Mouse (Mus musculus) hindbrain, embryonic 16.5 days (tissue): ENCODE data around the gene Exo5. TPM values are rescaled to one million over a fixed set of nuclear protein-coding genes. Genes with fewer than 3 reads are reported as not detected.
A peak's percentile ranks its signal among the peaks of the same experiment; 100 is the strongest.

Source experiments
- ATAC-seq: fragments of 200-750 bp; cut with Nextera tagmentation; 2 replicates; pipeline ENCODE4 v1.8.0; 2017; ENCODE audit warnings: moderate TSS enrichment, moderate library complexity
- H3K27ac ChIP-seq: fragments of 300-500 bp; sonication (generic); 2 replicates; pipeline ENCODE4 v1.5.1; 2014; ENCODE audit warnings: low read depth, mild to moderate bottlenecking, control low read depth, low read length, moderate library complexity
- H3K27me3 ChIP-seq: fragments of 300-500 bp; sonication (generic); replicated peaks from 2 replicates; pipeline ENCODE4 v1.6.1; 2014; ENCODE audit warnings: low read length; ENCODE audit not compliant: control insufficient read depth, insufficient read depth
- H3K36me3 ChIP-seq: fragments of 300-500 bp; sonication (generic); 2 replicates; pipeline ENCODE4 v1.6.1; 2014; ENCODE audit warnings: mild to moderate bottlenecking, low read length, moderate library complexity, mixed read lengths; ENCODE audit not compliant: control insufficient read depth, insufficient read depth
- H3K4me1 ChIP-seq: fragments of 300-500 bp; sonication (generic); 2 replicates; pipeline ENCODE4 v1.6.1; 2014; ENCODE audit warnings: low read depth, low read length; ENCODE audit not compliant: control insufficient read depth, insufficient read depth
- H3K4me2 ChIP-seq: fragments of 300-500 bp; sonication (generic); 2 replicates; pipeline ENCODE4 v1.6.1; 2014; ENCODE audit warnings: mild to moderate bottlenecking, low read length, control low read depth, moderate library complexity
- H3K4me3 ChIP-seq: fragments of 300-500 bp; sonication (generic); 2 replicates; pipeline ENCODE4 v1.5.1; 2014; ENCODE audit warnings: mild to moderate bottlenecking, low read length, control low read depth, moderate library complexity
- H3K9ac ChIP-seq: fragments of 300-500 bp; sonication (generic); 2 replicates; pipeline ENCODE4 v1.6.1; 2014; ENCODE audit warnings: low read depth, mild to moderate bottlenecking, control low read depth, low read length, moderate library complexity
- H3K9me3 ChIP-seq: fragments of 300-500 bp; sonication (generic); 2 replicates; pipeline ENCODE4 v1.6.1; 2014; ENCODE audit warnings: mild to moderate bottlenecking, low read length, moderate library complexity; ENCODE audit not compliant: control insufficient read depth
- WGBS: fragments of 180-500 bp; shearing (Covaris S2); extraction: QIAGEN DNeasy Blood & Tissue Kit; methylation state at CpG from one replicate; pipeline ENCODE4 v1.1.7; 2014; 5-methylcytosine and 5-hydroxymethylcytosine counted together
- polyA plus RNA-seq: library from polyadenylated mRNA; unstranded; fragments of >200 nt; fragmentation: Nextera tagmentation; extraction: Ambion mirVana; gene quantifications from 2 replicates; pipeline ENCODE4 v1.2.1, GENCODE M21; 2015

Gene Exo5
- polyA plus RNA-seq, 1 experiment from 2014 or later = 28.0 TPM

DNA sequence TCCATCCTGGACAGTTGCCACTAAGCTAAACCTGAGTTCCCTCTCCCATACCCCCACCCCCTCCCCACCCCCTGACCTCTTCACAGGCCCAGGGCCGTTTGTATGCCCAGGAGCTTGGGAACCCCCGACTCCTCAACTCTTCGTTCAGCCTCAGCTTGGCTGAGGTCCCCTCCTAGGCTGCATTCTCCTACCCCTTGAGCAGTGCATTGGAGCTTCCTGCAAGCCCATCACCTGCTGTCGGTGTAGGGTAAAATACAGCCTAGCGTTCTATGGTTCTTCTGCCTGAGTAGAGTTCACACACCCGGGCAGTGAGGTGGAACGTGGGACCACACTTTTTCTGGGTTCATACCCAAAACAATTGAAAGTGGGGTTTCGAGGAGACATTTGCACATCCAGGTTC, 11.4 kb downstream of the Exo5 start:
- no peaks in the 10 kb centered on the region for H3K27me3 ChIP-seq
- no peaks in the 10 kb centered on the region for H3K36me3 ChIP-seq
- H3K4me2 ChIP-seq = no peak overlapping the region
- H3K27ac ChIP-seq = no peak overlapping the region
- no peaks in the 10 kb centered on the region for H3K9me3 ChIP-seq
- H3K4me1 ChIP-seq = no peaks in the 10 kb centered on the region
- WGBS = 73% methylated on average over 8 of the region's 8 CpGs
- no peak overlapping the region for H3K4me3 ChIP-seq
- no peak for ATAC-seq
- H3K9ac ChIP-seq = no peak overlapping the region

DNA sequence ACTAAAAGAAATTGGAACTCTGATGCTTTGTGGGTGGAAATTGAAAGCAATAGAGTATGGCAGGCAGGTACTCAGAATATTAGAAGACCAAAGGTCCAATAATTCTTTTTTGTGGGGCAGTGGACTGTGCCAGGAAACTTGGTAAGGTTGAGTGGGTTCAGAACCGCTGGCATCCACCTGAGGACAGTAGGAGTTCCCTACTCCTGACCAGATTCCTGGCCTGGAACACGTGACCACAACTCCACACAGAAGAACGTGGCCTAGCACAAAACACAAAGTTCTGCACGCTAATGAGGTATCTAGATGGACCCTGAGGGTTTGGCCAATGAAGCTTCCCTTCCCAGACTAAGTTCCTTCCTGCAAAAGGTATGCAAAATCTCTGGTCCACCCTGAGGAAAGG, 12.0 kb downstream of the Exo5 start:
- no peak for ATAC-seq
- H3K9ac ChIP-seq = no peak overlapping the region
- WGBS = 60% methylated on average over 4 of the region's 4 CpGs
- H3K4me2 ChIP-seq = no peak overlapping the region
- H3K4me1 ChIP-seq = no peaks in the 10 kb centered on the region
- no peaks in the 10 kb centered on the region for H3K36me3 ChIP-seq
- no peak overlapping the region for H3K4me3 ChIP-seq
- no peak overlapping the region for H3K27ac ChIP-seq
- no peaks in the 10 kb centered on the region for H3K9me3 ChIP-seq
- no peaks in the 10 kb centered on the region for H3K27me3 ChIP-seq

DNA sequence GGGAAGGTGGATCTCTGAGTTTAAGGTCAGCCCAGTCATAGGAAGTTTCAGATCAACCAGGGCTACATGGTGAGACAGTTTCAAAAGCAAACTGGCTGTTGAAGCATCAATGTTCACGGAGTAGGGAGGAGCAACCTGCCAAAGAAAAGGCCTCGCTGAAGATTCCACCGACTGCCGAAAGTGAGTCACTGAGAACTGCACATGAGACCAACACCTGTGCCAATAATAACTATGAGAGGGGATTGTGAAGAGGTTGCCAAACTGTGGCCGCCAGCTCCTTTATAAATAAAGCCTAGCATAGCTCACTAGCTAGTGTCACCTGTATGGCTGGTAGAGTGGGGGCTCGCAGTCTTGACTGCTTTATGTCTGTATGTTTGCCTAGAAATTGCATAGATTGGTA, 13.7 kb downstream of the Exo5 start:
- whole genome bisulfite sequencing = 83% methylated on average over 6 of the region's 6 CpGs
- ATAC-seq = no peak
- Histone ChIP-seq H3K27ac (no peak overlapping the region), H3K27me3 (no peaks in the 10 kb centered on the region), H3K4me3 (no peak overlapping the region), H3K9ac (no peak overlapping the region), H3K36me3 (no peaks in the 10 kb centered on the region), H3K4me1 (no peaks in the 10 kb centered on the region), H3K4me2 (no peak overlapping the region), H3K9me3 (no peaks in the 10 kb centered on the region)

DNA sequence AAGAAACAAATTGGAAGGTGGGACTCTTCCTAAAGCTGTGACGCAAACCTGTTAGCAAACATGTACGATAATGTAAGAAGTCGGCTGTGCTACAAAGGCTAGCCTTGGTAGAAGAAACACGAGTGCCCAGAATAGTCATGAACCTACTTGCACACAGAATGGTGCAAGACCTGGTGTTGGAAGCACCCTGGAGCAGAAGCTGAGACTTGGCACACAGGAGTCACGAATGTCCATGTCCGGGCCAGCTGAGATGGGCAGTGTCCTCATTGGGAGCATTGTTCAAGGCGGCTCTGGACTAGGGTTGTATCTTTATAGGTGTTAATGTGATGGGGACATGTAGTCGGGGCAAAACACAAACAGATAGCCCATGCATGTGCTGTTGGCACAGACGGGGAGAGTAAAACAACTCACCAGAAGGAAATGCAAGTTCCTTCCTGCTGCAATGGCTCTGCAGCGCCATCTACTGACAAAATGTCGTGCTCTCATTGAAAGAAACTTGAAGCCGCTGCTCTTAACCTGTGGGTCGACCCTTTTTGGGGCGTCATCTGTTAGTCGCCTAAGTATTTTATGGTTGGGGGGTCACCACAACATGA, 15.2 kb downstream of the Exo5 start:
- Histone ChIP-seq H3K4me2 (no peak overlapping the region), H3K27me3 (no peaks in the 10 kb centered on the region), H3K9me3 (no peaks in the 10 kb centered on the region), H3K36me3 (no peaks in the 10 kb centered on the region), H3K4me3 (no peak overlapping the region), H3K27ac (no peak overlapping the region), H3K9ac (no peak overlapping the region), H3K4me1 (no peaks in the 10 kb centered on the region)
- peak; percentile 75 for ATAC-seq
- WGBS = 33% methylated on average over 15 of the region's 15 CpGs

DNA sequence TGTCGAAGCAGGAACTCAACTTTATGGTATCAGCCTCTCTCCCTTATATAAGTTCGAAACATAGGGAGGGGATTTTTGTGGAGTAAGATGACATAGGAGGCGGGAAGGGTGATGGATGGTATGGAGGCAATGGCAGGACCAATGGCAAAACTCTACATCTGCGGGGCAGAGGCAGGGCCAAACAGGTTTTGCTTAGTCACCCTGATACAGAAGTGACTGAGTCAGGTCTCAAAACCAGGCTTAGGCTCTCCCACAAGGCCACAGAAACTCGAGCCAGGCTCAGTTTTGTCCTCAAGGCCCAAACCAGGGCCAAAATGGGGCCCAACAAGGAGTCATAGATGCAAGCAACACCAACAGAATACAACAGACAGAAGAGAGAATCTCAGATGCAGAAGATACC, 19.2 kb downstream of the Exo5 start:
- no peak overlapping the region for H3K9ac ChIP-seq
- H3K27me3 ChIP-seq = no peaks in the 10 kb centered on the region
- no peaks in the 10 kb centered on the region for H3K36me3 ChIP-seq
- no peak overlapping the region for H3K4me2 ChIP-seq
- H3K4me3 ChIP-seq = no peak overlapping the region
- no peak overlapping the region for H3K27ac ChIP-seq
- no peaks in the 10 kb centered on the region for H3K9me3 ChIP-seq
- no peaks in the 10 kb centered on the region for H3K4me1 ChIP-seq
- 74% methylated on average over 5 of the region's 5 CpGs for WGBS
- ATAC-seq = no peak

DNA sequence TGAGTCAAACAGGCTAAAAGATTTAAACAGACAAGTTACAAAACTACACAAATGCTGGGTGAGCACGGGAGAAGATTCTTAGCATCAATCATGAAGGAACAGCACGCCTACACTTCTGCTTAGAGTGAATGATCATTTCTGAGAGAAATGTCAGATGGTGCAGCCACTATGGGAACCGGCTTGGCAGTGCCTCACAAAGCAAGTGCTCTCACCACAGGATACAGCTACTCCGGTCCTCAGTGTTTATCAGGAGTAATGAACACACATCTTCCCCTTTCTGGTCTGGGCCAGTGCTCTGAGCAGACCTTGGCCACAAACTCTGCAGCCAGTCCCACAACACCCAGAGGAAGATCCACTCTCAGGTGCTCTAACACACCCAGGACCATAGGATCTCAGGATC, 20.3 kb downstream of the Exo5 start:
- Histone ChIP-seq H3K4me3 (no peak overlapping the region), H3K27ac (no peak overlapping the region), H3K36me3 (no peaks in the 10 kb centered on the region), H3K4me2 (no peak overlapping the region), H3K9me3 (no peaks in the 10 kb centered on the region), H3K4me1 (no peaks in the 10 kb centered on the region), H3K9ac (no peak overlapping the region), H3K27me3 (no peaks in the 10 kb centered on the region)
- 67% methylated on average over 4 of the region's 4 CpGs for WGBS
- no peak for ATAC-seq

DNA sequence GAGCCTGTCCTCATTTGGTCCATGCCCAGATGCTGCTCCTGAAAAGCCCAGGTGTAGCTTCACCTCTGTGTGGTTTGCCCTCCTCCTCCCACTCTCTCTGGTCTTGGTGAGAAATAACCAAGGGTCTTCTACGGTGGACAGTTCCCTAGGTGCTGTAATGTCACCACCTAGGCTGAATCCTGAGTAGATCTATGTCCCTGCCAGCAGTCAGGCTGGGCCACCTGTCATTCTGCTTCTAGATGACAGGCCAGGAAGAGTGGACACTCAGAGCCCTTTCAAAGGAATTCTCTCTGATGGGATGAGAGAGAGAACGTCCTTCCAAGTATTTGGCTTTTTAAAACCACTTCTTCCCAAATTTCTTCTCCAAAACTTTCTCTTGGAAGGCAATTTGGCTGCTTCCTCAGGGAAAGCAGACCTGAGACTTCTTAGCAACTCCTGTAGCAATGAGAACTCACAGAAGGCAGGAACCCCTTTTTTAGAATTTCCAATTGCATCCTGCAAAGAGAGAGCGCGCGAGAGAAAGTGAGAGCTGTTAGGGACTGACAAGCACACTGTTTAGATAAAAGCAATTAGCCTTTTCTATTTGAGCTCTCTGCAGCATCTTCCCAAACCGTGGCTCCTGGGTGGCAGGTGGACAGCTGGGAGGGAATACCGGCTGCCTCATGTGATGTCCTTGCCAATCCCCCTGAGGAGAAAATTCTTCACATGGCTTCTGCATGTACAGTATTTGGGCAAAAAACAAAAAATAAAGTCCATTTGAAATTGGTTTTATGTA, 28.8 kb downstream of the Exo5 start:
- no peaks in the 10 kb centered on the region for H3K27me3 ChIP-seq
- ATAC-seq = no peak
- no peaks in the 10 kb centered on the region for H3K36me3 ChIP-seq
- WGBS = 80% methylated on average over 7 of the region's 7 CpGs
- no peaks in the 10 kb centered on the region for H3K4me1 ChIP-seq
- no peak overlapping the region for H3K4me2 ChIP-seq
- H3K9me3 ChIP-seq = no peaks in the 10 kb centered on the region
- H3K9ac ChIP-seq = no peak overlapping the region
- no peak overlapping the region for H3K4me3 ChIP-seq
- H3K27ac ChIP-seq = no peak overlapping the region

DNA sequence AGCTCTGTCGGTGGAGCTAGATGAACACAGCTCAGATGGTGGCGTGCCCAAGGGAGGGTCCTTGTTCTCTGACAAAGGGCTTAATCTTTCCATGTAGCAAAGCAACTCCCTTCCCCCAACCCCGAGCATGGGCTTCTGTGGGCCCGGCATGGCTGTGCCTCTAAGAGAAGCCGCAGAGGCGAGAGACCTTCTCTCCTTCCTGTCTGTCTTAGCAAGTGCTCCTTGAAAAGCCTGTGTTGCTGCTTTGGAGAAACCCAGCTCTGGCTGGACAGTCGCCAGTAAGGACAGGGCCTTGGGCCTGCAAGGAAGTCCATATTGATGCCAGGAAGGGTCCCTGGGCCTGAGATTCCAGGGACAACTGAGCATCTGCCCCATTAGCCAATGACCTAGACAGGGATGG, 29.6 kb downstream of the Exo5 start:
- Histone ChIP-seq H3K4me3 (no peak overlapping the region), H3K27ac (no peak overlapping the region), H3K9ac (no peak overlapping the region), H3K36me3 (no peaks in the 10 kb centered on the region), H3K4me2 (no peak overlapping the region), H3K4me1 (no peaks in the 10 kb centered on the region), H3K27me3 (no peaks in the 10 kb centered on the region), H3K9me3 (no peaks in the 10 kb centered on the region)
- ATAC-seq = no peak
- WGBS = 73% methylated on average over 7 of the region's 7 CpGs

DNA sequence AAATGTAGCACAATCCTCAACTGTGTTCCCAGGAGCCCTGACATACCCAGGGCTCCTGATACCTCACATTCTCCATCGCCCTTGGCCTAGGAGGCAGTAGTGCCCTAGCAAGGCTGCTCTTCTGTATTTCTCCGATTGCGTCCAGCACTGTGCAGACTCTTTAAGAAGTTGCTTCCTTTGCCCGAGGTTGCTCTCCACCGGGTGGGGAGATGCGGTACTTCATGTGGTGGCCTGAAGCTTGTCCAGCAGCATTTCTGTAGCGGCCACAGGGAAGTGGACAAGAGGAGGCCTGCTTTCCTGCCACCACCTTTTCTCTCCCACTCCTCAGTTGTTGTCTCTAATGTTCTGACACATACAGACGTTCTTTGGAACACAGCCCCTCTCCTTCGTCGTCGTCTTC, 30.2 kb downstream of the Exo5 start:
- Histone ChIP-seq H3K4me3 (no peak overlapping the region), H3K36me3 (no peaks in the 10 kb centered on the region), H3K9ac (no peak overlapping the region), H3K27me3 (no peaks in the 10 kb centered on the region), H3K27ac (no peak overlapping the region), H3K4me1 (no peaks in the 10 kb centered on the region), H3K4me2 (no peak overlapping the region), H3K9me3 (no peaks in the 10 kb centered on the region)
- 82% methylated on average over 11 of the region's 11 CpGs for WGBS
- ATAC-seq = no peak
